Mouse (Mus musculus) neural tube, embryonic 11.5 days (tissue): ENCODE data around the gene Grm4. TPM values are rescaled to one million over a fixed set of nuclear protein-coding genes. Genes with fewer than 3 reads are reported as not detected.

ENCODE experiments used
- ATAC-seq: fragments of 200-750 bp; cut with Nextera tagmentation; 2 replicates; pipeline ENCODE4 v1.8.0; 2017; ENCODE audit warnings: moderate number of reproducible peaks, mild to moderate bottlenecking, moderate TSS enrichment, moderate library complexity; ENCODE audit not compliant: insufficient read depth, low FRiP score, low TSS enrichment
- DNase-seq: peaks from one replicate; pipeline ENCODE4 v3.0.0-alpha.2; 2015; ENCODE audit warnings: low spot score
- H3K27ac ChIP-seq: fragments of 300-500 bp; sonication (generic); 2 replicates; pipeline ENCODE4 v1.5.1; 2014; ENCODE audit warnings: low read depth, mild to moderate bottlenecking, low read length
- H3K27me3 ChIP-seq: fragments of 300-500 bp; sonication (generic); 2 replicates; pipeline ENCODE4 v1.6.1; 2014; ENCODE audit warnings: mild to moderate bottlenecking, low read length, mixed read lengths; ENCODE audit not compliant: control insufficient read depth, insufficient read depth
- H3K36me3 ChIP-seq: fragments of 300-500 bp; sonication (generic); 2 replicates; pipeline ENCODE4 v1.6.1; 2014; ENCODE audit warnings: mild to moderate bottlenecking, low read length, moderate library complexity, mixed read lengths; ENCODE audit not compliant: control insufficient read depth, insufficient read depth
- H3K4me1 ChIP-seq: fragments of 300-500 bp; sonication (generic); 2 replicates; pipeline ENCODE4 v1.6.1; 2014; ENCODE audit warnings: low read length, mixed read lengths; ENCODE audit not compliant: control insufficient read depth, insufficient read depth
- H3K4me2 ChIP-seq: fragments of 300-500 bp; sonication (generic); 2 replicates; pipeline ENCODE4 v1.6.1; 2014; ENCODE audit warnings: low read depth, mild to moderate bottlenecking, moderate library complexity
- H3K4me3 ChIP-seq: fragments of 300-500 bp; sonication (generic); 2 replicates; pipeline ENCODE4 v1.5.1; 2014; ENCODE audit warnings: low read depth, low read length
- H3K9ac ChIP-seq: fragments of 300-500 bp; sonication (generic); 2 replicates; pipeline ENCODE4 v1.6.1; 2014; ENCODE audit warnings: mild to moderate bottlenecking, low read length
- H3K9me3 ChIP-seq: fragments of 300-500 bp; sonication (generic); 2 replicates; pipeline ENCODE4 v1.6.1; 2016; ENCODE audit warnings: low read length; ENCODE audit not compliant: control insufficient read depth
- WGBS: fragments of 180-500 bp; shearing (Covaris S2); extraction: QIAGEN DNeasy Blood & Tissue Kit; methylation state at CpG from one replicate; pipeline ENCODE4 v1.1.7; 2014; 5-methylcytosine and 5-hydroxymethylcytosine counted together
- polyA plus RNA-seq: library from polyadenylated mRNA; unstranded; fragments of >200 nt; fragmentation: Nextera tagmentation; extraction: Ambion mirVana; gene quantifications from 2 replicates; pipeline ENCODE4 v1.2.1, GENCODE M21; 2014

The Grm4 gene
- 1.8 and 2.5 TPM in 2 replicates for polyA plus RNA-seq

DNA sequence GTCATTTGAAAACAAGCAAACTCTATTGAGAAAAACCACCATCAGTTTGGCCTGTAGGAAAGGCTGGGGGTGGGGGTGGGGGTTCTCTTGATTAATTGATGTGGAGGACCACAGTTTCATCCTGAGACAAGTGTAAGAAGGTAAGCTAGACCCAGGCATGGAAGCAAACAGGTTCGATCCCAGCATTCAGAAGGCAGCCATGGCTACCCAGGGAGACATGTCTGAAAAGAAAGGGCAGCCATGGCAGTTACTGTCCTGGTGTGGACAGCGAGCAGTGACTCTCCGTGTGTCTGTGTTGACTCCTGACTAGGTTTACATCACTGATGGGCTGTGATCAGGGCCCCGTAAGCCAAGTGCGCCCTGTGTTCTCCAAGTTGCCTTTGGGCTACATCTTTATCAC is at the start of gene Grm4:
Grm4 (minus strand) TSS at position 101 of the 400 bp plus-strand sequence.
- DNase-seq (no peak), ATAC-seq (no peak)
- H3K27me3 ChIP-seq = peaks cover 7% of the 10 kb centered on the region
- no peak within 1 kb of the TSS for H3K9ac ChIP-seq
- H3K4me1 ChIP-seq = peaks cover 8% of the 10 kb centered on the region; the same call in 1 of the 2 replicates
- H3K36me3 ChIP-seq = no peaks in the 10 kb centered on the region
- no peaks in the 10 kb centered on the region for H3K9me3 ChIP-seq
- H3K4me3 ChIP-seq = no peak within 1 kb of the TSS
- 69% methylated on average over 5 of the region's 5 CpGs for WGBS
- H3K27ac ChIP-seq = no peak within 1 kb of the TSS
- H3K4me2 ChIP-seq = no peak within 1 kb of the TSS

DNA sequence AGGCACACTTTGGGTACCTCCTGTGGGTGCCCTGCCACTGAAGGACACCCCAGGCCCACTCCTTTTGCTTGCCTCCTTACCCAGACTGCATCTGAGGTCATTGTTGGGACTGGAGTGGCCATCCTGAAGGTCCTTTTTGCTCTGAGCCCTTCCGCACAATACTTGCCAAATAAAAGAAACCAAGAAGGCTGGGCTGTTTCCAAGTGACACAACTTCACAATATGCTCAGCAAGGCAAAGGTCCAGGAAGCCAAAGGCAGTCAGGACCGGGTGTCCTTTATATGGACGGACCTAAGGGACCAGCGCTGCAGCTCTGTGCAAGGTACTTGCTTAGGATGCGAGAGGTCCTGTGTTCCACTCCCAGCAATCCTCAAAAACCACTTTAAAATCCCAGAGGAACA is 47.0 kb upstream of the Grm4 start:
- Histone ChIP-seq H3K27me3 (no peaks in the 10 kb centered on the region), H3K4me1 (peaks cover 13% of the 10 kb centered on the region), H3K4me3 (no peak overlapping the region), H3K36me3 (no peaks in the 10 kb centered on the region), H3K9me3 (no peaks in the 10 kb centered on the region), H3K4me2 (no peak overlapping the region), H3K9ac (no peak overlapping the region), H3K27ac (no peak overlapping the region)
- ATAC-seq = no peak
- DNase-seq = no peak
- WGBS = 93% methylated on average over 5 of the region's 5 CpGs

DNA sequence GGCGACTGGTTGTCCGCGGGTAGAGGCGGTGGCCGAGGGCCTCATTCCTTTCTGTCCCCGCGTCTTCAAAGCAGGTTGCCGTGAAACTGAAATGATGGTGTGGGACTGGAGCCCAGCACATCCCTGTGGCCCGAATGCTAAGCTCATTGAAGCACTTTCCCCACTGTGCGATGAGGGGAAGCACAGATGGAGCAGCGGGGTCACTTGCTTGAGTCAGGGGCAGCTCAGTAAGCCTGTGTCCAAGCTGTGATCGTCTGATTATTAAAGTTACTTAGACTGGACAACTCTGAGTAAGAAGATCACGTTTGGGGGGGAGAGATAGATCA is 44.7 kb upstream of the Grm4 start:
- H3K4me2 ChIP-seq = peak overlapping the region; percentile 59
- no peaks in the 10 kb centered on the region for H3K9me3 ChIP-seq
- ATAC-seq (peak; percentile 43; the same call in 1 of the 2 replicates), DNase-seq (no peak)
- 0 out of 2 replicates have a peak, but pooled peaks cover 2% of the 10 kb centered on the region for H3K36me3 ChIP-seq
- under 1% methylated on average over 13 of the region's 13 CpGs for WGBS
- H3K4me3 ChIP-seq = peak overlapping the region; percentile 40
- H3K4me1 ChIP-seq = peaks cover 16% of the 10 kb centered on the region
- H3K9ac ChIP-seq = peak overlapping the region; percentile 69
- H3K27me3 ChIP-seq = no peaks in the 10 kb centered on the region
- H3K27ac ChIP-seq = no peak overlapping the region

DNA sequence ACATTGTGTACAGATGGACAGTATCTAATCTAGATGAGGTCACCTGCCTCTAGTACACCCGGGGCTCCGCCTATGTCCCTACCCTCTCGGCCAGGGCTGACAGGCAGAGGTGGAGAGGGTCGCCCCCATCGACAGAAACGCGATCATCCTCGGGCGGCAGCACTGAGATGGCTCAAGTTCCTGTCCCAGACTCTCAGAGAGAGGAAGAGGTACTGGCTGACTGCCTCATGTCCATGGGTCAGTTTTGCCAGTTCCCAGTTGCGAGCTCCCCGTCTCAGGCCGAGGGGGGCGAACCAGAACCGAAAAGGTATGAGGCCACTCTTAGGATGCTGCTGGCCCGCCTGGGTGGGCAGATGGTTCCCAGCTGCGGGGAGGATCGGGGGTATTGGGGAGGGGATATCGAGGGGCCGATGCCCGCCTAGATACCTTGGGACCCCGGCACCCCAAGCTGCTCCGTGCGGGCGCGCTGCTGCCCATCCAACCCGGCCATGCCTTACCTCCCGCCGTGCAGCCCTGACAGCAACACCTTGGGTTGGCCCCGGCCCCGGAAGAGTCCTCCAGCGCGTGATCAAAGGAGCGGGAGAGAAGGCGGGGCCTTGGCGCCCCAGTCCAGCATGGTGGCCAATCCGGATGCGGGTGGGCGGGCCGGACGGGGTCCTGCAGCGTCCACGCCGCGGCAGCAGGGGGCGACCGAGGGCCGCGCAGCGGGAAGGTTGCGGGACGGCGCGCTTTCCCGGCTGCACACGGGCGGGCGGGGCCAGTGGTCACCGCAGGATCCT is 44.1 kb upstream of the Grm4 start, which contains the start of gene AI413582:
AI413582 (minus strand) TSS at position 594 of the 779 bp plus-strand sequence.
- Histone ChIP-seq H3K27ac (peak within 1 kb of the TSS; percentile 11; the same call in 1 of the 2 replicates), H3K4me3 (peak within 1 kb of the TSS; percentile 40), H3K4me2 (peak within 1 kb of the TSS; percentile 59), H3K9ac (peak within 1 kb of the TSS; percentile 69), H3K4me1 (peaks cover 16% of the 10 kb centered on the region), H3K27me3 (no peaks in the 10 kb centered on the region), H3K9me3 (no peaks in the 10 kb centered on the region), H3K36me3 (0 out of 2 replicates have a peak, but pooled peaks cover 2% of the 10 kb centered on the region)
- ATAC-seq (peak; percentile 89), DNase-seq (peak; percentile 96)
- WGBS = under 1% methylated on average over 58 of the region's 58 CpGs

DNA sequence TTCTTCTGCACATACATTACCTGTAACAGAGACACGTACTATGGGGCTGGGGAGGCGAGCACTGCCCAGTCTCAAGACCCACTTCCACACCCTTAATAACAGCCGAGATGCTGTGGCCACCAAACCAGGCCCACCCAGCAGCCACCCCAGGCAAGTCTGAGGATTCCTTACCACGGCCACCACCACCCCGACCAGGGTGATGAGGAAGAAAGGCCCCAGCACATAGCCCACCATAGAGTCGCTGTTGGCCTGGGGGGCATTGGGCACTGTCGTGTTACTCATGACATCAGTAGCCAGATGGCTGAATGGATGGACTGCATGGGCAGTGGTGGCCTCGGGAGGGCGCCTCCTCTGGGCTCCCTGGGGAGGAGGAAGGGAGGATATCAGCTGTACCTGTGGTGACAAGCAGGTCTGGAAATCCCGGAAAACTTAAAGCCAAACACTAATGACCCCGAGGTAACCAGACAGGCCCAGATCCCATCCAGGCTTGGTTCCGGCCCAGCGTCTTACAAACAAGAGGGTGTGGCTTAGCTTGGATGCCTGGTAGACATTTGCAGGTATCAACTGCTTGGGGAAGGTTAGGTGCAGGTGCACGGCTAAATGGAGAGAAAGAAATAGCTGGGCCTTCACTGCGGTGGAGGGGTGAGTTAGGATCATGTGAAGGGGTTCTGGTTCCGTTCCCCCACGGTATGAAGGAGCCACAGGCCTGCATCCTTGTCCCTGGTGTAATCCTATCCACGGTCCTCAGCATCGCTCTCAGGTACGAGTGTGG is 43.4 kb upstream of the Grm4 start:
- ATAC-seq = no peak
- 12% methylated on average over 20 of the region's 20 CpGs for WGBS
- Histone ChIP-seq H3K4me2 (peak overlapping the region; percentile 59), H3K27me3 (no peaks in the 10 kb centered on the region), H3K4me3 (peak overlapping the region; percentile 40), H3K9me3 (no peaks in the 10 kb centered on the region), H3K9ac (peak overlapping the region; percentile 30), H3K36me3 (0 out of 2 replicates have a peak, but pooled peaks cover 2% of the 10 kb centered on the region), H3K4me1 (peaks cover 19% of the 10 kb centered on the region), H3K27ac (no peak overlapping the region; the same call in 1 of the 2 replicates)
- DNase-seq = no peak

DNA sequence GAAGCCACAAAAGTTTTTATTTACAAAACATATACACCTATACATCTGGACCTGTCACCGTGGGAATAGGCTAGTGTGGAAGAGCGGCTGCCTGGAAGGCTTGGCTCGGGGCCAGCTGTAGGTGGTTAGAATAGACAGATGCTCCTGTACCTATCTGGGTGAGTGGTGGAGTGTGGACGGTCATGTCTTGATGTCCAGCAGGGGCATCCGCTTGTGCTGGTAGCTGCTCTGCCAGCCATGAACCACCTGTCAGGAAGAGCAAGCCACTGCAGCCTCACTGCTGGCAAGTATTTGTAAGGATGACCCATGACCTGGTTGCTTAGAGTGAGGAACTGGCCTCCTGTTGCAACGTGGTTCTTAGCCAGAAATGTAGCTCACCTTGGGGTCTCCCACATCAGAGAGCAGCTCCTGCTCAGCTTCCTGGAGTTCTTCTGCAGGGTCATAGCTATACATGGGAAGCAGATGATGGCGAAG is 42.6 kb upstream of the Grm4 start:
- H3K4me1 ChIP-seq = peaks cover 26% of the 10 kb centered on the region
- H3K4me2 ChIP-seq = no peak overlapping the region
- H3K9me3 ChIP-seq = no peaks in the 10 kb centered on the region
- ATAC-seq = no peak
- no peak overlapping the region for H3K27ac ChIP-seq
- no peak overlapping the region for H3K4me3 ChIP-seq
- H3K36me3 ChIP-seq = 0 out of 2 replicates have a peak, but pooled peaks cover 2% of the 10 kb centered on the region
- H3K27me3 ChIP-seq = no peaks in the 10 kb centered on the region
- DNase-seq = no peak
- H3K9ac ChIP-seq = no peak overlapping the region
- 45% methylated on average over 7 of the region's 7 CpGs for WGBS

DNA sequence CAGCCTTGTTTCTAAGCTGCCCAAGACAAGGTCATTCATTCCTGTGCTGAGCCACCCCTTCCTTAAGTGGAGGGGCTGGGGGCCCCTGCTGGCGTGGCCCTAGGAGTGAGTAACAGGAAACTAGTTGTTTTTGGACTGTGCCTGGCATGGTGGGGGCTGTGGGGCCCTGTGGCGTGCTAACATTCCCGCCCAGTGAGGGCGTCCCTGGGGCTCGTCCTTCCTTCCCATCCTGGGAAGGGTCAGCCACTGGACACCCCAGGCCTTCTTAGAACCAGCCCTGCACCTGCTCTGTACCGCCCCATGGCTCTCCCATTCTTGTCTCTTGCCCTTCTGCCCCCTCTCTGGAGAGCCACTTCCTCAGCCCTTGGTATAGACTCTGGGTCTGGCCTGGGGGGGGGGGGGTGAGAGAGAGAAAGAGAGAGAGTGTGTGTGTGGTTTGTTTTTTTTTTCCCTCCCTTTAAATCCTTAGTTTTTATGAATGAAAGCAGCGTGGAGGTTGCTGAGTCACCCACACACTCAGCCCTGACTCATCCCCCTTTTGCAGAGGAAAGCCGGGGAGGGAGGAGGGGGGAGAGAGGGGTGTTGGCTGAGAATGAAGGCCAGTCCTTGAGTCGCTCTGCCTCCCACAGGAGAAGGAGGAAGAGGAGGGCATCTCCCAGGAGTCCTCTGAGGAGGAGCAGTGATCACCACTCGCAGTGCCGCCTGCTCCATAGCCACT is 40.8 kb upstream of the Grm4 start:
- Histone ChIP-seq H3K4me2 (no peak overlapping the region), H3K9me3 (no peaks in the 10 kb centered on the region), H3K27me3 (no peaks in the 10 kb centered on the region), H3K9ac (no peak overlapping the region), H3K36me3 (0 out of 2 replicates have a peak, but pooled peaks cover 2% of the 10 kb centered on the region), H3K4me1 (peaks cover 37% of the 10 kb centered on the region), H3K4me3 (no peak overlapping the region; the same call in 1 of the 2 replicates), H3K27ac (0 out of 2 replicates have a peak overlapping the region, but pooled peaks have one; percentile 27)
- WGBS = 68% methylated on average over 9 of the region's 11 CpGs
- DNase-seq (no peak), ATAC-seq (no peak)

DNA sequence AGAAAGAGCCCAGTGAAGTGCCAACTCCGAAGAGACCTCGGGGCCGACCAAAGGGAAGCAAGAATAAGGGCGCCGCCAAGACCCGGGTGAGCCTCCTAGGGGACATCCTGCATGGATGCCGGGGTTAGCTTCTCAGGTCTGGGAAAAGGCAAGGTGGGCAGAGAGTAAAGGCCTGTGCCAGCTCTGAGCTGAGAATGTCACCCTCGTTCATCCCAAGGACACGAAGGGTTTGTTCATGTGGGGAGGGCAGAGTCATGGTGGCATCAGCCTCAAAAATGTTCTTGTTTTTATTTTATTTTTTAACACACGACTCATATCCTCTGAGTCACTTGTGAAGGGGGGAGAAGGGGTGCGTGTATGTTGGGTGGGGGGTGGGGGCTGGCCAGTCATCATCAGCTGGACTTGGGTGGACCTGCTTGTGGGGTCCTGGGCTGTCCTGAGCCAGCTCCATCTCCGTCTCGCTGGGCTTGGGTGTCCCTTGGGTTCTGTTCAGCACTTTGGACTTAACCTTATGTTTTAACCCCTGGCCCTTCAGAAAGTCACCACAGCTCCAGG is 39.8 kb upstream of the Grm4 start:
- no peak for ATAC-seq
- DNase-seq = no peak
- Histone ChIP-seq H3K27ac (no peak overlapping the region), H3K27me3 (no peaks in the 10 kb centered on the region), H3K4me3 (no peak overlapping the region), H3K36me3 (0 out of 2 replicates have a peak, but pooled peaks cover 2% of the 10 kb centered on the region), H3K9me3 (no peaks in the 10 kb centered on the region), H3K4me1 (peaks cover 32% of the 10 kb centered on the region), H3K4me2 (no peak overlapping the region), H3K9ac (no peak overlapping the region)
- 89% methylated on average over 13 of the region's 13 CpGs for WGBS
